23 mouse cellular contexts compared by ENCODE assay signal in the genomic region with DNA sequence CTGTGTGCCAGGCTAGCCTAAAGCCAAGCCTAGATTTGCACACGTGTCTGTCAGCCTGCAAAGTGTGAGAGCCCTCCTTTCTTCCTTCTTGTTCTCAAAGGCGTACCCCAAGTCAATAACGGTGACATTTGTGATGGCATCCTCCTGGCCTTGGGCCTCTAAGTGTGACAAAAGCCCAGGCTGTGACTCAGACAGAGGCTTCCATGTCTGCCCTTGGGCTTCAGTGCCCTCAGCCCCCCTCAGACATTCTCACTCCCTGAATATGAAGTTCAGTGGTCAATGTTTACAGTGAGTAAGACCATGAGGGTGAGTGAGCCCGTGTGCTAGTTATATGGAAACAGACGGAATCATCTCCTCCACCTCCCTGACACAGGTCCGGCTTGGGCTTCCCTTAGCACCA. TPM values are rescaled to one million over a fixed set of nuclear protein-coding genes. Genes with fewer than 3 reads are reported as not detected.
DNase-seq lines count a peak whose midpoint lies in the region; ATAC-seq and TF ChIP-seq lines count a peak whose summit lies in the region.
"Had no signal": no experiment of that assay in that cellular context is flagged by ENCODE, and none has a peak within 500 bp of the region (broad histone marks: within the 10 kb centered on the region; RNA-seq: fewer than 3 reads in every experiment).

No protein-coding gene starts in this region.

- no peaks in the 10 kb centered on the region for H3K27me3 ChIP-seq in midbrain, embryonic 11.5 days (ENCODE audit: control insufficient read depth, insufficient read depth, low read length)
- H3K27me3 ChIP-seq in cerebellum, adult 2 months (ENCODE audit: control insufficient read depth, insufficient read depth, low read length) = no peaks in the 10 kb centered on the region
- H3K27me3 ChIP-seq: embryonic facial prominence, embryonic 13.5 days; embryonic facial prominence, embryonic 15.5 days; forebrain, embryonic 12.5 days had no signal

- no peaks in the 10 kb centered on the region for H3K36me3 ChIP-seq in midbrain, embryonic 11.5 days (ENCODE audit: control insufficient read depth, insufficient read depth, low read length)
- H3K36me3 ChIP-seq: embryonic facial prominence, embryonic 13.5 days; embryonic facial prominence, embryonic 15.5 days; forebrain, embryonic 10.5 days; forebrain, embryonic 12.5 days had no signal

- DNase-seq in adrenal gland, adult 2 months = peak; percentile 60
- DNase-seq in adrenal gland, postnatal 4 days (ENCODE audit: low spot score in 2 of 2) = no peak
- DNase-seq in adrenal gland, adult 8-10 months = peak; percentile 12
- DNase-seq in adrenal gland, postnatal 10 days = peak; percentile 17
- DNase-seq in adrenal gland, postnatal 25 days = peak; percentile 9
- DNase-seq in liver = no peak
- DNase-seq in midbrain, embryonic 11.5 days (ENCODE audit: low spot score, missing footprints) = no peak
- no peak for DNase-seq in cerebellum, adult 2 months
- DNase-seq: cerebellum, adult 11-12 months; cerebellum, adult 8-10 months; cerebellum, adult 9-11 months; cerebellum, postnatal 14 days; cerebellum, postnatal 36 days; embryo, embryonic 11 days had no signal

- H3K4me2 ChIP-seq in midbrain, embryonic 11.5 days = no peak overlapping the region
- H3K4me2 ChIP-seq: embryonic facial prominence, embryonic 13.5 days; embryonic facial prominence, embryonic 15.5 days; forebrain, embryonic 12.5 days had no signal

- H3K4me1 ChIP-seq in midbrain, embryonic 11.5 days (ENCODE audit: control insufficient read depth, insufficient read depth, low read length) = no peaks in the 10 kb centered on the region; the same call in 1 of the 2 replicates
- no peaks in the 10 kb centered on the region for H3K4me1 ChIP-seq in cerebellum, adult 2 months (ENCODE audit: control insufficient read depth, insufficient read depth, low read length)

- ATAC-seq in midbrain, embryonic 11.5 days (ENCODE audit: low FRiP score) = no peak
- ATAC-seq: forebrain, embryonic 14.5 days; forebrain, embryonic 16.5 days had no signal

- H3K9me3 ChIP-seq in midbrain, embryonic 11.5 days (ENCODE audit: control insufficient read depth, low read length) = no peaks in the 10 kb centered on the region
- H3K9me3 ChIP-seq: embryonic facial prominence, embryonic 13.5 days; embryonic facial prominence, embryonic 15.5 days; forebrain, embryonic 10.5 days; forebrain, embryonic 12.5 days had no signal

- no peak for TF ChIP-seq CTCF in cerebellum, adult 2 months (IDR thresholded peaks at IDR 0.05; ENCODE audit: borderline replicate concordance, insufficient read depth, low read depth, low read length)

- no peak overlapping the region for H3K9ac ChIP-seq in midbrain, embryonic 11.5 days (ENCODE audit: low read length)
- H3K9ac ChIP-seq: embryonic facial prominence, embryonic 13.5 days; embryonic facial prominence, embryonic 15.5 days; forebrain, embryonic 12.5 days had no signal

- 78% methylated on average over 6 of the region's 6 CpGs for WGBS in midbrain, embryonic 11.5 days
- WGBS in cerebellum, adult 2 months = 84% methylated on average over 6 of the region's 6 CpGs

- no peak overlapping the region for H3K27ac ChIP-seq in midbrain, embryonic 11.5 days (ENCODE audit: low read depth, low read length)
- H3K27ac ChIP-seq in cerebellum, adult 2 months (ENCODE audit: insufficient read depth, low read length) = no peak overlapping the region
- H3K27ac ChIP-seq: embryonic facial prominence, embryonic 13.5 days; embryonic facial prominence, embryonic 15.5 days; forebrain, embryonic 10.5 days; forebrain, embryonic 12.5 days had no signal

- no peak for TF ChIP-seq POLR2A in cerebellum, adult 2 months (IDR thresholded peaks at IDR 0.05; ENCODE audit: borderline replicate concordance, insufficient read depth, low read length)

- no peak overlapping the region for H3K4me3 ChIP-seq in midbrain, embryonic 11.5 days (ENCODE audit: low read depth, low read length)
- H3K4me3 ChIP-seq in cerebellum, adult 2 months (replicated peaks; ENCODE audit: insufficient read depth, low read depth, low read length) = no peak overlapping the region
- H3K4me3 ChIP-seq: embryonic facial prominence, embryonic 13.5 days; embryonic facial prominence, embryonic 15.5 days; erythroblast, embryonic 14.5 days; forebrain, embryonic 10.5 days; forebrain, embryonic 12.5 days had no signal

RNA-seq across cellular contexts. Expression of a gene that starts 29.8 kb away (rescaled TPM):
- total RNA-seq in adrenal gland, adult 2 months (2021) = 1 to 10 TPM; 2.2 to 3.9 TPM
- 6.9 and 7.1 TPM in 2 replicates for polyA plus RNA-seq in adrenal gland, adult 2 months (2012; rRNA removed)
- total RNA-seq in adrenal gland, postnatal 4 days (2021) = 10 to 100 TPM; 12.0 to 12.3 TPM
- 1 to 10 TPM; 3.3 to 5.7 (median 4.4) TPM for total RNA-seq in adrenal gland, adult 8-10 months (2022)
- total RNA-seq in adrenal gland, postnatal 10 days (2021) = 1 to 10 TPM; 7.4 to 9.3 TPM
- total RNA-seq in adrenal gland, postnatal 25 days (2021) = 2.6 and 3.2 TPM in 2 replicates
- polyA plus RNA-seq in midbrain, embryonic 11.5 days (2014; fragmentation: Nextera tagmentation; extraction: Ambion mirVana) = 0.31 and 0.54 TPM in 2 replicates
- 3.6 and 5.3 TPM in 2 replicates for polyA plus RNA-seq in cerebellum, adult 2 months (2012; rRNA removed)
- total RNA-seq: common myeloid progenitor, adult 5-6 weeks; MEL had no signal

Comparison
In these comparisons a context has a peak if more than half of its experiments do, and no peak if none do; other contexts are left out.
1. DNase-seq: peak in adrenal gland, adult 2 months (single experiment), adrenal gland, adult 8-10 months (single experiment), adrenal gland, postnatal 10 days (single experiment) and adrenal gland, postnatal 25 days (single experiment); none in adrenal gland, postnatal 4 days (0 of 2), liver (single experiment), midbrain, embryonic 11.5 days (single experiment) and cerebellum, adult 2 months (0 of 2).